Mouse (Mus musculus) spleen, adult 2 months (tissue): ENCODE measurements around the gene Ldlrad3. TPM values are rescaled to one million over a fixed set of nuclear protein-coding genes. Genes with fewer than 3 reads are reported as not detected.

Source experiments
- DNase-seq, 2 experiments: peaks; one replicate each; pipeline versions ENCODE4 v3.0.0 to v3.0.0-alpha.2; 2012 to 2021; ENCODE audit warnings: low spot score in 2 of 2, low read depth in 1 of 2
- H3K27ac ChIP-seq: fragments of 200-500 bp; 2 replicates; pipeline ENCODE4 v1.5.1; 2012; ENCODE audit warnings: low read length, inconsistent platforms; ENCODE audit not compliant: insufficient read depth
- H3K27me3 ChIP-seq: fragments of 200-500 bp; 2 replicates; pipeline ENCODE4 v1.6.1; 2012; ENCODE audit warnings: mild to moderate bottlenecking, moderate library complexity, low read length, inconsistent platforms; ENCODE audit not compliant: control insufficient read depth, insufficient read depth
- H3K36me3 ChIP-seq: fragments of 200-500 bp; 2 replicates; pipeline ENCODE4 v1.6.1; 2012; ENCODE audit warnings: mild to moderate bottlenecking, low read length, inconsistent platforms; ENCODE audit not compliant: control insufficient read depth, insufficient read depth
- H3K4me1 ChIP-seq: fragments of 200-500 bp; 2 replicates; pipeline ENCODE4 v1.6.1; 2011; ENCODE audit warnings: inconsistent platforms; ENCODE audit not compliant: control insufficient read depth, insufficient read depth, insufficient read length
- H3K4me3 ChIP-seq: fragments of 200-500 bp; 2 replicates; pipeline ENCODE4 v1.5.1; 2011; ENCODE audit warnings: mild to moderate bottlenecking, inconsistent platforms; ENCODE audit not compliant: insufficient read depth, insufficient read length; ENCODE audit errors: extremely low read depth
- CTCF ChIP-seq: fragments of 200-500 bp; IDR thresholded peaks from 2 replicates; pipeline ENCODE4 v1.5.1; 2011; ENCODE audit warnings: mild to moderate bottlenecking, inconsistent platforms; ENCODE audit not compliant: insufficient read depth, insufficient read length, insufficient replicate concordance; ENCODE audit errors: extremely low read depth
- POLR2A ChIP-seq: fragments of 200-500 bp; IDR thresholded peaks from 2 replicates; pipeline ENCODE4 v1.6.1; 2011; ENCODE audit warnings: low read depth, low read length, inconsistent platforms
- WGBS: fragments of 180-500 bp; shearing (Covaris S2); methylation state at CpG from one replicate; pipeline ENCODE4 v1.1.7; 2018; 5-methylcytosine and 5-hydroxymethylcytosine counted together
- polyA plus RNA-seq: library from polyadenylated mRNA; depleted of rRNA; stranded (reverse); fragments of >200 nt; gene quantifications from 2 replicates; pipeline ENCODE4 v1.2.3, GENCODE M21; 2012

The Ldlrad3 gene
- polyA plus RNA-seq, 1 experiment, result 3.5 TPM

GRCm38 (mm10) chr2:102154771-102155211 lies 31.4 kb downstream of the Ldlrad3 start:
- Histone ChIP-seq H3K36me3 (no peaks in the 10 kb centered on the region), H3K4me3 (no peak overlapping the region), H3K4me1 (no peaks in the 10 kb centered on the region), H3K27ac (no peak overlapping the region), H3K27me3 (no peaks in the 10 kb centered on the region)
- TF ChIP-seq POLR2A (no peak), CTCF (no peak)
- no peak for DNase-seq
- WGBS, result 28% methylated on average over 6 of the region's 6 CpGs

- 61% methylated on average over 4 of the region's 4 CpGs for WGBS
- H3K27ac ChIP-seq, result no peak overlapping the region
- no peaks in the 10 kb centered on the region for H3K36me3 ChIP-seq
- no peak for DNase-seq
- TF ChIP-seq POLR2A (no peak), CTCF (no peak)
- no peak overlapping the region for H3K4me3 ChIP-seq
- no peaks in the 10 kb centered on the region for H3K27me3 ChIP-seq
- no peaks in the 10 kb centered on the region for H3K4me1 ChIP-seq
Observed at GRCm38 (mm10) chr2:102154328-102154727, 31.9 kb downstream of the Ldlrad3 start.

GRCm38 (mm10) chr2:102153516-102153915 lies 32.7 kb downstream of the Ldlrad3 start:
- Histone ChIP-seq H3K27me3 (no peaks in the 10 kb centered on the region), H3K36me3 (no peaks in the 10 kb centered on the region), H3K27ac (no peak overlapping the region), H3K4me3 (no peak overlapping the region), H3K4me1 (no peaks in the 10 kb centered on the region)
- WGBS, result 85% methylated on average over 4 of the region's 4 CpGs
- TF ChIP-seq POLR2A, result no peak
- no peak for TF ChIP-seq CTCF
- no peak for DNase-seq

GRCm38 (mm10) chr2:102152851-102153250 lies 33.3 kb downstream of the Ldlrad3 start:
- H3K27me3 ChIP-seq, result no peaks in the 10 kb centered on the region
- TF ChIP-seq CTCF (no peak), POLR2A (no peak)
- H3K4me3 ChIP-seq, result no peak overlapping the region
- no peaks in the 10 kb centered on the region for H3K36me3 ChIP-seq
- H3K4me1 ChIP-seq, result no peaks in the 10 kb centered on the region
- WGBS, result 95% methylated on average over 5 of the region's 5 CpGs
- no peak overlapping the region for H3K27ac ChIP-seq
- DNase-seq, result no peak

GRCm38 (mm10) chr2:102149058-102149457 lies 37.1 kb downstream of the Ldlrad3 start:
- WGBS, result 90% methylated on average over 2 of the region's 2 CpGs
- Histone ChIP-seq H3K4me1 (no peaks in the 10 kb centered on the region), H3K36me3 (no peaks in the 10 kb centered on the region), H3K4me3 (no peak overlapping the region), H3K27me3 (no peaks in the 10 kb centered on the region), H3K27ac (no peak overlapping the region)
- TF ChIP-seq CTCF, result no peak
- TF ChIP-seq POLR2A, result no peak
- no peak for DNase-seq

- WGBS, result 63% methylated on average over 6 of the region's 6 CpGs
- Histone ChIP-seq H3K27ac (no peak overlapping the region), H3K36me3 (no peaks in the 10 kb centered on the region), H3K4me1 (no peaks in the 10 kb centered on the region), H3K4me3 (no peak overlapping the region), H3K27me3 (no peaks in the 10 kb centered on the region)
- no peak for TF ChIP-seq CTCF
- no peak for TF ChIP-seq POLR2A
- DNase-seq, result no peak
Observed at GRCm38 (mm10) chr2:102148093-102148492, 38.1 kb downstream of the Ldlrad3 start.

GRCm38 (mm10) chr2:102147561-102147960 lies 38.6 kb downstream of the Ldlrad3 start:
- no peaks in the 10 kb centered on the region for H3K27me3 ChIP-seq
- H3K4me1 ChIP-seq, result no peaks in the 10 kb centered on the region
- no peak overlapping the region for H3K4me3 ChIP-seq
- H3K36me3 ChIP-seq, result no peaks in the 10 kb centered on the region
- WGBS, result 89% methylated on average over 4 of the region's 4 CpGs
- no peak for TF ChIP-seq POLR2A
- no peak for TF ChIP-seq CTCF
- no peak for DNase-seq
- no peak overlapping the region for H3K27ac ChIP-seq
